Mouse (Mus musculus): ENCODE data around the gene Cntn2.
"Not testable (repeated sequence)": the region's sequence is repeated elsewhere in the genome, so short reads cannot be mapped to it uniquely, and the experiment has no call there.

Gene Cntn2

DNA sequence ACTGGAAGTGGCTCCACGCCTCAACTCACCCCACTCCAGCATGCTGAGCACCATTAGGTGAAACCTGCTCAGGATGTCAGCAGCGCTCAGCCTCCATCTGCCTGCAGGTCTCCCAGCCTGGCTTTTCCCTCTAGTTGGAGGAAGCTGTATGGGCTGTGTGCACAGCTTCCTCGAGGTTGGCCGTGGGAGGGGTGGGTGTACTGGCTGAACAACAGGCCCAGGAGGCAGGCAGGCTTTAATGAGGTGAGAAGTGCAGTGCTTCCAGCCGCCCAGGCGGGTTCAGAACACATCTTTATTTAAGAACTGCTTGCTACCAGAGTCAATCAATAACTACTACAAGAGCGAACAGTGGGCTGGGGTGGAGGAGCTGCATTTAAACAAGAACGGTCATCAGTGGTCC, 31.5 kb downstream of the Cntn2 start:
- DNase-seq (ENCODE audit: low spot score in 2 of 2) = no peak

DNA sequence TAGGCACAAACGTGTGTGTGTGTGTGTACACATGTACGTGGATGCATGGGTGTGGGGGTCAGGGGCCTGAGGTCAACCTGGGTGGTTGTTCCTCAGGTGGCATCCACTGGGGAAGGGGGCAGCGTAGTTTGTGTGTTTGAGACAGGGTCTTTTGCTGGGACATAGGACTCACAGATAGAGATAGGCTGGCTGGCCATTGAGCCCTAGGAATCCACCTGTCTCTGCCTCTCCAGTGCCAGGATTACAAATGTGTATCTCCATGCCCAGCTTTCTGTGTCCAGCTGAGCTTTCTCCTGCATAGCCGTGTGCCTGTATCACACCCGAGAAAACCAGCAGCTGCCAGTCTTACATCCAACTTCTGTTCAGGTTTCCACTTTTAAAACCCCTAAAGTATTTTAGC, 33.3 kb downstream of the Cntn2 start:
- no peak for DNase-seq (ENCODE audit: low spot score in 2 of 2)

DNA sequence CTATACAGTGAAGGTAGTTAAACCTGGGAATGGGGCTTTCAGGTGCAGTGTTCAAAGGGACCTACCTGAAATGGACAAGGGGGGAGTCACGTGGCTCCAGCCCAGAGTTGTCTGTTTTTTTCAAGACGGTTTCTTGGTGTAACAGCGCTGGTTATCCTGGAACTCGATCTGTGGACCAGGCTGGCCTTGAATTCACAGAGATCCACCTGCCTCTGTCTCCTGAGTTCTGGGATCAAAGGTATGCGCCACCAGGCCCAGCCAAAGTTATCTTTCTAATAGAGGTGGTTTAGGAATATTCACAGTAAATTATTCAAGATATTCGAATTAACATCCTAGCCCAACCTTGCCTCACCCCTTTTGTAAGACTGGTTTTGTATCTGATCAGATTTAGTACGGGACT, 36.4 kb downstream of the Cntn2 start:
- no peak for DNase-seq (ENCODE audit: low spot score in 2 of 2)

DNA sequence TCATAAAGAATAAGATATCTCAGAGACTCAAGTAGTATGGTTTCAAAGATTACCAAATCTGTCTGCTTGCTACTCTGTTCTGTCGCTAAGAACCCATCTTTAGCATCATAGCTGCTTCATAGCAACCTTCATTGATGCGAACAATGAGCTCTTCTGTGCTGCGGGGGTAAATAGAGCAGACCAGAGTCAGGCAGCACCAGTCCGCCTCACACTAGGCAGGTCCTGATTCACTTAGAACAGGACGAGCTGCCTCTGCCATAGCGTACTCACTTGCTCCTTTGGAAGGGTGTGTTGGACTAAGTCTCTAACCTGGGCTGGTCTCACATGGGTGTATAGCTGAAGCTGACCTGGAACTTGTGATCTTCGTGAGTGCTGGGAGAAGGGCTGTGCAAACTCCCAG, 37.0 kb downstream of the Cntn2 start, which contains the start of gene Tmem81:
TSS of gene Tmem81 (plus strand) at position 173 of the 400 bp plus-strand sequence.
- DNase-seq (ENCODE audit: low spot score in 2 of 2) = no peak

DNA sequence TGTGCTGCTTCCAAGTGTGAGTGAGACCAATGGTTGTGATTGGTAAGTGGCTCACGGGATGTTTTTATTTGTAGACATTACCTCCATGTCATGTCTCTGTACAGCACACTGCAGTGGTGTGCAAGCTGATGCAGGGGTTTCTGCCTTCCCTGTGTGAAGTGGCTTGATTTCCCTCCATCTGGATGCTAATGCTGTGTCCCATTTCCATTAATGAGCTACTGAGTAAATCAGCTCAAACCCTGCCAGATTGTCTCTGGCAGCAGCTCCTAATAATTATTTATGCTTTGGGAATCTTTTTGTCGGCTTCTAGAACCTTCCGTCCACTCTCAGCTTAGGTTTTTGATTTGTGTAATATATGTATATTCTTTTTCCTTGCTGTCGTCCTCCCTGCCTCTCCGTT, 37.9 kb downstream of the Cntn2 start:
- no peak for DNase-seq (ENCODE audit: low spot score in 2 of 2)

DNA sequence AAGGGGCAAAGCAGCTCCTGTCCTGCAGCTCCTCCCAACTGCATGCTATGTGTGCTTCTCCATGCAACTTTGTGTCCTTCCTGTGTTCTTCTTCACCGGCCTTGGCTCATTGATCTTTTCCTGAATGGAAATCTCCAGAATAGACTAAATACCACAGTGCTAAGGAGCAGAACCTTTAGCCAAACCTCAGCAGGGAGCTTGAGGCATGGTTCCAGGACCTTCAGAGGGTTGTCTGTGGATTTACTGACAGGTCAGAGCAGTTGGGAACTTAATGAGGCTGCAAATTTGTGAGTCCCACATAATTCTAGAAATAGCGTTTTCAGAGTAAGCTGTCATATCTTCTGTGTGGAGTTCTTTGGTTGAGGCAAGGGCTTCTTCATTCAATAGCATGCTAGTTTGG, 42.5 kb downstream of the Cntn2 start:
- no peak for DNase-seq (ENCODE audit: low spot score in 2 of 2)

DNA sequence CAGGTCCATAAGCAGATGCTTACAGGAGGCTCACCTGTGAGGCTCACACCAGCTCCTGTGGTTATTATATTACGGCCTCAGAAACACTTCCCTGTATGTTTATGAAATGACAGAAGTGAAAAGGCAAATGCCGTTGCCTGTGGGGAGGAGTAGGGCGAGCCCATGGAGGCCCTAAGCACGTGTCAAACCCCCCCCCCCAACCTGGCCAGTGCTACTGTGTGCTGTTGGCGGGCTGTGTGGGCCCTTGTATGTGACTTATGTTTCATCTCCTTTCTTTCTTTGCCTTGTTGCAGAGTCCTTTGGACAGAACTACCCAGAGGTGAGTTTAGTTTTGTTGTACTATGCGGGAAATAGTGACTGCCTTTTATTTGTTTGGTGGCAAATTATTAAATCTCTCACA, 59.3 kb downstream of the Cntn2 start:
- no peak for DNase-seq (ENCODE audit: low spot score in 2 of 2)

DNA sequence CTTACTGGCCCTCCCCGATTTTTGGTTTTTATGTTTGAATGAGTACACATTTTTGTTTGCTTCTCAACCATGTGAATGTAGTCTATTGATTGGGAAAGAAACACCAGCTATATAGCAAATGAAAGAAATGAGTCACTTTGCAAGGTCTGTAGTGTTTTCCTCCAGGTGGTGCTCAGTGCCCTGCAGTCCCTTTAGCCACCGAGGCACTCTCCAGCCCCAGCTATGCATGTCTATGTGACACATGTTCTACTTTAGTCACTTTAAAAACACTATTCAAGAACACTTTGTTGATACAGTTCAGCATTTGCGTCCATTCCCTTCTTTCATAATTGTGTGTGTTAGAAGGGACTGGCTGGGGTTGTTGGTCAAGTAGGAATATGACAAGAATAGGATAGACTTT, 59.8 kb downstream of the Cntn2 start:
- no peak for DNase-seq (ENCODE audit: low spot score in 2 of 2)

DNA sequence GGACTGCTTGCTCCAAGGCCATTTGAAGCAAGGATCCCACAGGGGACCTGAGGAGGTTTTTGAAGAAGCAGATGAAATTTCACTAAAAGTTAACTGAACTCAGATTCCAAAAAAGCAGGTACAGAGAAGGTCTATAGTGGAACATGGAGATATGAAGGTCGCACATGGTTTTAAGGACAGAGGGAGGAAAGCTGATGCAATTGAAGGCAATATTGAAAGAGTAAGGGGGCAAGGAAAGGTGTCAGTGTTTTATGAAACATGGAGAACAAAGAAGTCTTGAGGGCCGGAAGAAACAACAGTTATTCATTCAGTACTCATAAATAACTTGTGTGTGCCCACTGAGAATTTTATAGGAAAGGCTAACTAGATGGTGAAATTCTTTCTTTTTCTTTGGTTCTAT, 61.4 kb downstream of the Cntn2 start:
- DNase-seq (ENCODE audit: low spot score in 2 of 2) = no peak

DNA sequence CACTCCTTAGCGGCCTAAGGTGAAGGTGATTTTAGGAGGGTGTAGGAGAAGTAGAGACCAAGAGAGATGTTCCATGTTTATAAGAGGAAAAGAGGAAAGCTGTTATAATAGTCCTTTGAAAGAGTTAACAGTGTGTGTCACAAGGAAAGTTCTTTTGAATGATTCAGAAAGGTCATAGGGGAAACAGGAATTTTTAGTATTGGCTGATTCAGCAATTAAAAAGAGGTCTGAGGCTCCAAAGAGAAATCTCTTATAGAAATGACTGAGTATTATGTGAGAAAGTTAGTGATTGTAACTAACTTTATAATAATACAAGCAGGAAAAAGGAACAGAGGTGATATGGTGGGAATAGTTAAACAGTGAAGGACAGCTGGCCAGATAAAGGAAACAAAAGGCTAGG, 63.6 kb downstream of the Cntn2 start:
- no peak for DNase-seq (ENCODE audit: low spot score in 2 of 2)

DNA sequence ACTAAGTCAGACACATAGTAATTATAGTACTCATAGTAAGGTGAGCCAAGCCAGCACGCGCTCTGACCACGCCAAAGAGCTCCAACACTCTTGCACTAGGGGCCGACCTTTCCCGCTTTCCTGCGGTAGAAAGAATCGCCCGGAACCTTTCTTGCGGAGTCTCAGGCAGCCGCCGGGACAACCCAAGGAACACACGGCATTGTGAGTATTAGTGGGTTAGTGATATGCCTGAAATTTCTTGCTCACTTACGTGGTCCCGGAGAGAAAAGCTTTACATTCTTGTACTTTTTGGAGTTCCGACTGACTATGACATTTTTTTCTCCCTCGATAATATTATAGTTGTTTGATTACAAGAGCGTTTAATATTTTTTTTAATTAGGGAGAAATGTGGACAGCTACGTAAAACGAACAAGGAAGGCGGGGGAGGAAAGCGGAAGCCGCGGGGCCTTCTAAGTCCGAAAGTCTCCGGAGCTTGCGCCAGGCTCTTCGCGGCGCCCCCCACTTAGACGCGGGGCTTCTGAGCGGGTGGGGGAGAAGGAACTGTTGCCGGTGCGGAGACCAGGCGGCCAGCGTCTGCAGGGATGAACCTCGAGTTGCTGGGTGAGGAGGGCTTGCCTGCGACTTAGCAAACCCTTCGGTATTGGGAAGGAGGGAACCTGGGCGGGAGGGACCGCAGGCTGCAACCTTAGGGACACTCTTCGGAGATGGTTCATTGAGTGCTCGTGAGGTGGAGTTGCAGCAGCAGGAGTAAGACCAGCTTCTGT, 65.9 kb downstream of the Cntn2 start, which contains the start of gene Rbbp5:
TSS of gene Rbbp5 (plus strand) at position 438 of the 764 bp plus-strand sequence.
- DNase-seq (ENCODE audit: low spot score in 2 of 2) = peak; percentile 81 to 85

DNA sequence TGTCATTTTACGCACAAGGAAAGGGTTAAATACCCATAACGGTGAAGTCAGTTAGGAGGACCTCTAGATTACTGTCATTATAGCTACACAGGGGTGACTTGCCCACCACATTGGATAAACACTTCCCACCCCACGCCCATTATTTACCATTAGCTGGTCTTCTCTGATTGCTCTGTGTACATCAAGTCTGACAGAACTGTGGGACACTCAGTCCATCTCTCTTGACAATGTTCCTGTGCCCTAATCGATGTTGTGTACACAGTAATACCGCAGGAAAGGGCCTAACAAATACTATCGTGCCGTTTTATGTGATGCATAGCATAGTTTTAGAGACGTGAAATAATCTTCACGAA, 66.5 kb downstream of the Cntn2 start:
- DNase-seq (ENCODE audit: low spot score in 2 of 2) = peak in 1 of 2 experiments; percentile 6

DNA sequence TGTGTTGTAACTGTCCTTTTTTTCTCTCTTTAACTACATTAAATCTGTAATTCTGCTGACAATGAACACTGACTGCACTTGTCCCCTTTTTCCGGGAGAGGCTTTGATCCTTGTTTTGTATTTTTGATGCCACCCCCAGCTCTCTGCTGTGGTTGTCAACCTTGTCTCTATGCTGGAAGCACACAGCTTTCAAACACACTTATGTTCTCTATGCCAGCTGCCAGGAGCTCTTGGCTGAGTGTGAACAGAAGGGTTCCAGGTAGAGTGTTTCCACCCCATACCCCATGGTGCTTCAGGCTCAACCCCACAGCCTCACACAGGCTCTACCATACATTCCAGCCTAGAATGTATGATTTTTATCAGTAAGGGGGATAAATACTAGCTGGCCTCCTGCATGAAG, 68.6 kb downstream of the Cntn2 start:
- no peak for DNase-seq (ENCODE audit: low spot score in 2 of 2)

DNA sequence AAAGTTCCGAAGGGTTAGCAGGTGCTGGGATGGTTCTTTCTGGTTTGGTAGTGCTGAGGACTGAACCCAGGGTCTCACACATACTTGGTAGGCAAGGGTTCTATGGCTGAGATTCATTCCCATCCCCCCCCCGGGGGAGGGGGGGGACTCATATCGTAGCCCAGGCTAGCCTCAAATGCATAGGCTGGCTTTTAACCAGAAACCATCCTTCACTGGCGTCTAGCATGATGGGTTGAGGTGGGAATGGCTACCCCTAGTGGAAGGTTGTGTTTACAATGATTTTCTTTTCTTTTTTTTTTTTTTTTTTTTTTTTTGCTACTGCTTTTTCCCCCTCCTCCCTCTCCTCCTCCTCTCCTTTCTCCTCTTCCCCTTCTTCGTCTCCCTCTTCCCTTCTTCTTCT, 70.5 kb downstream of the Cntn2 start:
- no peak for DNase-seq (ENCODE audit: low spot score in 2 of 2)

DNA sequence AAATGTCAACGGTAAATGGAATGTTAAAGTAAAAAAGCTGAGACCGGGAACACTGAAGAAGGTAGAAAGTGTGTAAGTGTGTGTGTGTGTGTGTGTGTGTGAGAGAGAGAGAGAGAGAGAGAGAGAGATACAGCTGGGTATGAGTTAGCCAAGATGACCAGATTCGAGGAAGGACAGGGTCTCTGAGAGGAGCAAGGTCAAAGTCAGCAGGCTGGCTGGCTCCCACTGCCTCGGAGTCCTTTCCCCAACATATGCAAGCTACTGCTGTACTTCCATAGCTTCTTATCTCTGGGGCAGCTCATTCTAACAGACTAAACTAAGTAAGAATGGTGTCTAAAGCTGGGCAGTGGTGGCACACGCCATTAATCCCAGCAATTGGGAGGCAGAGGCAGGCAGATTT, 71.6 kb downstream of the Cntn2 start:
- no peak for DNase-seq (ENCODE audit: low spot score in 2 of 2)

DNA sequence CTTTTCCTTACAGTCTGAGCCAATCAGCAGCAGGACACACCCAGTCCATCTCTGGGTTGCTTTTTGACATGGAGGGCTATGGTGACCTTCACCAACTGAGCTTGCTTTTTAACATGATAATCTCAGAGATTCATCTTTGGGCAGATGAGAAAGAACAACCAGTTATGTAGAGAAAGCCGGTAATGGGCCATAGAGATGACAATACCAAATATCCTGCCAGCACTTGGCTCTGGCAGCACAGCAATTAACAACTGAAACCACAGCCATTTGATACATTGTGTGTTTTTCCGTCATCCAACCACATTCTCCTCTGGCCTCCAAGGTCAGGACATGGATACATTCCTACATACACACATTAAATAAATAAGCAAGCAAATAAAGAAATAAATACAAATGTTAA, 72.0 kb downstream of the Cntn2 start:
- no peak for DNase-seq (ENCODE audit: low spot score in 2 of 2)

DNA sequence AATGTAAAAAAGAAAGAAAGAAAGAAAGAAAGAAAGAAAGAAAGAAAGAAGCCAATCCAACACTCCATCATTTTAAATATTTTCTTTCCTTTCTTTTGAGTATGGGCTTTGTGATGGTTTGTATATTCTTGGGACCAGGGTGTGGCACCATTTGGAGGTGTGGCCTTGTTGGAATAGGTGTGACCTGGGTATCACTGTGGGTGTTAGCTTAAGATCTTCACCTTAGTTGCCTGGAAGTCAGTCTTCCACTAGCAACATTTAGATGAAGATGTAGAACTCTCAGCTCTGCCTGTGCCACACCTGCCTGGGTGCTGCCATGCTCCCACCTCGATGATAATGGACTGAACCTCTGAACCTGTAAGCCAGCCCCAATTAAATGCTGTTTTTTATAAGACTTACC, 73.0 kb downstream of the Cntn2 start:
- DNase-seq (ENCODE audit: low spot score in 2 of 2) = not testable (repeated sequence)

DNA sequence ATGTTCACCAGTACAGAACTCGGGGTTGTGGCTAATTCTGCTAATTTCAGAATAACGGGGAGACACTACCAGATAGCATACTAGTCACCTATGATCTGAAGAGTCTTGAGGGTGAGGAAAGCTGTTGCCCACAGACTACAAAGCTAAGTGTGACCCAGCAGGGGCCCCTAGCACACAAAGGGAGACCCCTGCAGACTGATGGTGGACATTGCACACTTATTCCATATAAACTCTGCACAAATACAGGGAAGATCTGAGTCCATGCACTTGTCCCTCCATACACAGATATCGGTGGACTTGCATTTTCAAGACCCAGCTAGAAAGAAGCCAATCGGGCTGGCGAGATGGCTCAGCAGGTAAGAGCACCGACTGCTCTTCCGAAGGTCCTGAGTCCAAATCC, 73.5 kb downstream of the Cntn2 start:
- DNase-seq (ENCODE audit: low spot score in 2 of 2) = no peak

DNA sequence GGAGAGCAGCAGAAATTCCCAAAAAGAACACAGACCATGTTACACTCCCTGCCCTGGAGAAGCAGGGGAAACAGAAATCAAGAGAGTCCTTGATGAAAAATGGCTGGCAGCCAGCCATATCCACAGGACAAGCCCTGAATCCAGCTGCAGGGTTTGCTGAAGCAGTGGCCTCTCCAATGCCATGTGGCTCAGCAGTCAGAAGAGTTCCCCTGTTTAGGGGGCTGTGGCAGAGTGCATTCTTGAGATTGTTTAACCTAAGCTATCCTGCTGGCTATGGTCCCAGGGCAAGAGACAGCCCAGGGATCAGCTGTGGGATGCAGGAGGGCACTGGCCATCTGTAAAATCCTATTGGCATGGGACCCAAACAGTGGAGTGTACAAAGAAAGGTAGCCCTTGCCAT, 74.1 kb downstream of the Cntn2 start:
- DNase-seq (ENCODE audit: low spot score in 2 of 2) = no peak

DNA sequence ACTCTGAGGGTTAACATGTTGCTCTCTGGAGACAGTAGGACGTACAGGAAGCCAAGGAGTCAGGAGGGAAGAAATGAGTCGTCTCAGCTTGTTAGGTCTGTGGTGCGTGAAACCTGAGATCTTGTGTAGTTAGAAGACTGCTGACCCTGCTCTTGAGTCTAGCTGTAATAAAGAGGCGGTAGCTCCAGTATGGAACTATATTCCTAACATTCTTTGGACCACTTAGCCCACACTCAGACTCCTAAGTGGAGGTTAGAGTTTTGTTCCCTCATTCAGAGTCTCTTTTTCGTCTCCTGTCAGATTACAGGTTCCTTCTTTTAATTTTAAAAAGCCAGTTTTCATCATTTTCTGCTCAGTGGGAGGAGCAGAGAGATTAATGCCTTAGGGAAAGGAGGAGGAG, 78.4 kb downstream of the Cntn2 start:
- DNase-seq (ENCODE audit: low spot score in 2 of 2) = no peak

Measured in spleen, postnatal 14 days (tissue).